Mouse (Mus musculus): ENCODE measurements around the gene Lyl1. TPM values are rescaled to one million over a fixed set of nuclear protein-coding genes. Genes with fewer than 3 reads are reported as not detected.

Lyl1 gene
- polyA plus RNA-seq, 1 experiment from 2014 or later: 12.0 TPM

DNA sequence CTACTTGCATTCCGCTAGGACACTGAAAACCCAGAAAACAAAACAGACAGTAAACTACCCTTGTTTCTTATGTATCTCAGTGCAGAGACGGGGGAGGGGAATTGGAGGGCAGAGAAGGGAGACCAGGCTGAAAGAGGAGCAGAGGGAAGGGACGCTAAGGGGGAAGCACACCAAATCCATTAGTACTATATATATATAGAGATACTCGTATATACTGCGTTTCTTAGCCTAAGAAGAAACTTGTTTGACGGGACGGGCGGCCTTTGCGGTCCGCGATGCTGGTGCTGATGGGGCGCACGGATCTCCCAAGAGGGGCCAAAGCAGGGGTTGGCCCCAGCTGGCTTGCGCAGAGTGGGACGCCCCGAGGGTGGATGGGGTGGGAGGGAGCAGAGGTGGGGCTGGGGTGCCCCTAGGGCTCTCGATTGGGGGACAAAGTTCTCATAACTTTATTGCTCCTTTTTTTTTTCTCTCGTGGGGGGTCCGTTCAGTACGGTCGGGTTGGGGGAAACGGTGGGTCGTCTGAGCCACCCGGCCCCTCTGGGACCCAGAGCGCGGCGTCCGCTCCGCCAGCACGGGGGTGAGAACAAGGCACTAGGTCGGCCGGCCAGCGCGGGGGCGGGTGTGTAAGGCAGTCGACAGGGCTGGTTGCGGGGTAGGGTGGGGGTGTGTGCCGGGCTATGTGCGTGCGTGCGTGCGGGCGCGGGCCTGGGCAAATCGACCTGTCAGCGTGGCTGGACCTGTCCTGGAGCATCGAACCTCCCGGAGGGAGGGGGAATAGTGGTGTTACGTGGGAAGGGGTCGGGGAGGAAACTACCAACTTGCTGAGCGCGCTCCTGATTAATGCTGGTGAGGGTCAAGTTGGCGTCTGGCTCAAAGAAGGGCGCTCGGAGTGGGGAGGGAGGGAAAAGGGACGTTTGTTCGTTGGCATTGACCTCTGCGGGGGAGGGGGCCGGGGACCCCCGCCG lies 3.9 kb downstream of the Lyl1 start:
- 6% methylated on average over 61 of the region's 61 CpGs for WGBS
- ATAC-seq (replicated peaks; ENCODE audit: extremely low read depth, insufficient read depth, low FRiP score): no peak
- Histone ChIP-seq H3K4me3 (ENCODE audit: low read length) (peak overlapping the region; percentile 48), H3K9ac (ENCODE audit: low read length) (peak overlapping the region; percentile 61), H3K36me3 (ENCODE audit: control insufficient read depth, insufficient read depth) (0 out of 2 replicates have a peak, but pooled peaks cover 3% of the 10 kb centered on the region), H3K4me2 (ENCODE audit: low read depth, low read length) (peak overlapping the region; percentile 58), H3K27ac (ENCODE audit: low read length) (peak overlapping the region; percentile 69), H3K27me3 (ENCODE audit: control insufficient read depth, insufficient read depth, low read length) (peaks cover 43% of the 10 kb centered on the region), H3K9me3 (replicated peaks; ENCODE audit: control insufficient read depth, low read length) (no peaks in the 10 kb centered on the region), H3K4me1 (ENCODE audit: control insufficient read depth, insufficient read depth, low read length) (peaks cover 40% of the 10 kb centered on the region)

- WGBS: 18% methylated on average over 12 of the region's 12 CpGs
- Histone ChIP-seq H3K4me2 (ENCODE audit: low read depth, low read length) (peak overlapping the region; percentile 58), H3K9ac (ENCODE audit: low read length) (peak overlapping the region; percentile 61), H3K9me3 (replicated peaks; ENCODE audit: control insufficient read depth, low read length) (no peaks in the 10 kb centered on the region), H3K27ac (ENCODE audit: low read length) (peak overlapping the region; percentile 69; the same call in 1 of the 2 replicates), H3K27me3 (ENCODE audit: control insufficient read depth, insufficient read depth, low read length) (peaks cover 43% of the 10 kb centered on the region), H3K4me3 (ENCODE audit: low read length) (peak overlapping the region; percentile 48), H3K4me1 (ENCODE audit: control insufficient read depth, insufficient read depth, low read length) (peaks cover 39% of the 10 kb centered on the region), H3K36me3 (ENCODE audit: control insufficient read depth, insufficient read depth) (0 out of 2 replicates have a peak, but pooled peaks cover 3% of the 10 kb centered on the region)
- no peak for ATAC-seq (replicated peaks; ENCODE audit: extremely low read depth, insufficient read depth, low FRiP score)
Measured at GRCm38 (mm10) chr8:84705960-84706359, 4.7 kb downstream of the Lyl1 start.

GRCm38 (mm10) chr8:84706610-84707266 lies 5.5 kb downstream of the Lyl1 start:
- Histone ChIP-seq H3K4me2 (ENCODE audit: low read depth, low read length) (peak overlapping the region; percentile 50), H3K27me3 (ENCODE audit: control insufficient read depth, insufficient read depth, low read length) (peaks cover 43% of the 10 kb centered on the region), H3K4me3 (ENCODE audit: low read length) (peak overlapping the region; percentile 32), H3K9me3 (replicated peaks; ENCODE audit: control insufficient read depth, low read length) (no peaks in the 10 kb centered on the region), H3K4me1 (ENCODE audit: control insufficient read depth, insufficient read depth, low read length) (peaks cover 34% of the 10 kb centered on the region), H3K9ac (ENCODE audit: low read length) (peak overlapping the region; percentile 53), H3K36me3 (ENCODE audit: control insufficient read depth, insufficient read depth) (0 out of 2 replicates have a peak, but pooled peaks cover 3% of the 10 kb centered on the region), H3K27ac (ENCODE audit: low read length) (peak overlapping the region; percentile 83)
- WGBS: 17% methylated on average over 44 of the region's 45 CpGs
- ATAC-seq (replicated peaks; ENCODE audit: extremely low read depth, insufficient read depth, low FRiP score): 0 out of 2 replicates have a peak, but pooled peaks have one; percentile 9

DNA sequence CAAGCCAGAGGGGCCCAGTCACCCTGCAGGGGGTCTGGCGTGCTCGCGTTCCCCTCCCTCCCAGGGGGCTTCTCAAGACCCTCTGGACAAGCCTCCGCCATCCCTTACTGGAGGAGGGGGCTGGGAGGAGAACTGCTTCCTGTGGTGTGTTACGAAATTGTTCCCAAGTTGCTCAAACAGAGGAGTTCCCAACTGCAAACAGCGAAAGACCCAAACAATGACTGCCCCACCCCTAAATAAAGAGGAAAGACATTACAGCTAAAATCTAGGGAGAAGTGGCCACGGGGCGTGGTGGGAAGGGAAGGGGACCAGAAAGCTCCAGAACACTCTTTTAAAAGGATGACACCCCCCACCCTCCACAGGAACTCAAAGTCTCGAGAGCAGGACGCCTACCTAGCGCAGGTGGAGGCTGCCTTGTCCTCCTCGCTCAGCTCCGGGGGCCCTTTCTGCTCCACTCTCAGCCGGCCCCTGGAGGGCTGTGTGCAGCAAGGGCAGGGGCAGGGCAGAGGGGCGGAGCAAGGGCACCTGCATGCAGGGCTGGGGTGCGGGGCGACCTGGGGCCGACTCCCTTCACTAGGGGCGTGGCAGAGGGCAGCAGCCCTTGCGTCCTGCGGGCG lies 6.1 kb downstream of the Lyl1 start:
- H3K9me3 ChIP-seq (replicated peaks; ENCODE audit: control insufficient read depth, low read length): no peaks in the 10 kb centered on the region
- H3K4me1 ChIP-seq (ENCODE audit: control insufficient read depth, insufficient read depth, low read length): peaks cover 33% of the 10 kb centered on the region
- 17% methylated on average over 22 of the region's 22 CpGs for WGBS
- H3K27me3 ChIP-seq (ENCODE audit: control insufficient read depth, insufficient read depth, low read length): peaks cover 41% of the 10 kb centered on the region
- H3K4me2 ChIP-seq (ENCODE audit: low read depth, low read length): peak overlapping the region; percentile 50
- peak overlapping the region; percentile 32 for H3K4me3 ChIP-seq (ENCODE audit: low read length)
- H3K27ac ChIP-seq (ENCODE audit: low read length): peak overlapping the region; percentile 83
- 0 out of 2 replicates have a peak, but pooled peaks have one; percentile 3 for ATAC-seq (replicated peaks; ENCODE audit: extremely low read depth, insufficient read depth, low FRiP score)
- H3K9ac ChIP-seq (ENCODE audit: low read length): peak overlapping the region; percentile 53
- 0 out of 2 replicates have a peak, but pooled peaks cover 3% of the 10 kb centered on the region for H3K36me3 ChIP-seq (ENCODE audit: control insufficient read depth, insufficient read depth)

DNA sequence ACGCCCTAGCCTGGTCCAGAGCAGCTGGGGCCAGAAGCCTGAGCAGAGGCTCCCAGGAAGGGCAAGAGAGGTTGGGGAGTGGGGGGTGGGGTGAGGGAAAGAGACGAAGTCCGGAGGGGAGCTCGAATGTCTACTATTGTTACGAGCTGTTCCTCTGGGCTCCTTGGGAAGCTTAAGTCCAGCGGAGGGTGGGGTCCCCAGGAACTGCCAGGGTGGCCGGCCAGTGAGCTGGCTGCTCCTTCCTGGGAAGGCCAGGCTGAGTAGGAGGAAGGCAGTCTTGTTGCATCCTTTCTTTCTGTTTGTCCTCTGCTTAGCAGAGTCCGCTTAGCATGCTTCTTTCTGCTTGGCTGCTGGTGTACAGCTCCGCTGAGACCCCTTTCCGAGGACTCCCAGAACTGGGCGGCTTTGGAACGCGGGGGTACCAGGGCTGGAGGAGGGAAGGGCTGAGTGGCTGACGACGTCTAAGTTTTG lies 6.8 kb downstream of the Lyl1 start:
- peak overlapping the region; percentile 83 for H3K27ac ChIP-seq (ENCODE audit: low read length)
- no peak for ATAC-seq (replicated peaks; ENCODE audit: extremely low read depth, insufficient read depth, low FRiP score)
- H3K4me2 ChIP-seq (ENCODE audit: low read depth, low read length): peak overlapping the region; percentile 50
- peaks cover 38% of the 10 kb centered on the region for H3K27me3 ChIP-seq (ENCODE audit: control insufficient read depth, insufficient read depth, low read length)
- H3K9ac ChIP-seq (ENCODE audit: low read length): peak overlapping the region; percentile 45; the same call in 1 of the 2 replicates
- H3K36me3 ChIP-seq (ENCODE audit: control insufficient read depth, insufficient read depth): 0 out of 2 replicates have a peak, but pooled peaks cover 3% of the 10 kb centered on the region
- WGBS: 32% methylated on average over 15 of the region's 15 CpGs
- peaks cover 37% of the 10 kb centered on the region for H3K4me1 ChIP-seq (ENCODE audit: control insufficient read depth, insufficient read depth, low read length)
- H3K4me3 ChIP-seq (ENCODE audit: low read length): peak overlapping the region; percentile 32; the same call in 1 of the 2 replicates
- H3K9me3 ChIP-seq (replicated peaks; ENCODE audit: control insufficient read depth, low read length): no peaks in the 10 kb centered on the region

GRCm38 (mm10) chr8:84708774-84709475 lies 7.7 kb downstream of the Lyl1 start:
- Histone ChIP-seq H3K4me3 (ENCODE audit: low read length) (no peak overlapping the region), H3K4me1 (ENCODE audit: control insufficient read depth, insufficient read depth, low read length) (peaks cover 40% of the 10 kb centered on the region), H3K9ac (ENCODE audit: low read length) (no peak overlapping the region), H3K4me2 (ENCODE audit: low read depth, low read length) (peak overlapping the region; percentile 50; the same call in 1 of the 2 replicates), H3K36me3 (ENCODE audit: control insufficient read depth, insufficient read depth) (0 out of 2 replicates have a peak, but pooled peaks cover 3% of the 10 kb centered on the region), H3K9me3 (replicated peaks; ENCODE audit: control insufficient read depth, low read length) (no peaks in the 10 kb centered on the region), H3K27ac (ENCODE audit: low read length) (no peak overlapping the region), H3K27me3 (ENCODE audit: control insufficient read depth, insufficient read depth, low read length) (peaks cover 32% of the 10 kb centered on the region)
- peak; percentile 40 for ATAC-seq (replicated peaks; ENCODE audit: extremely low read depth, insufficient read depth, low FRiP score)
- WGBS: 20% methylated on average over 12 of the region's 12 CpGs

- H3K9ac ChIP-seq (ENCODE audit: low read length): 0 out of 2 replicates have a peak overlapping the region, but pooled peaks have one; percentile 28
- no peak overlapping the region for H3K4me2 ChIP-seq (ENCODE audit: low read depth, low read length)
- no peak for ATAC-seq (replicated peaks; ENCODE audit: extremely low read depth, insufficient read depth, low FRiP score)
- no peak overlapping the region for H3K4me3 ChIP-seq (ENCODE audit: low read length)
- H3K9me3 ChIP-seq (replicated peaks; ENCODE audit: control insufficient read depth, low read length): no peaks in the 10 kb centered on the region
- H3K27me3 ChIP-seq (ENCODE audit: control insufficient read depth, insufficient read depth, low read length): peaks cover 25% of the 10 kb centered on the region
- WGBS: 98% methylated on average over 1 of the region's 1 CpGs
- H3K36me3 ChIP-seq (ENCODE audit: control insufficient read depth, insufficient read depth): 0 out of 2 replicates have a peak, but pooled peaks cover 3% of the 10 kb centered on the region
- peaks cover 35% of the 10 kb centered on the region for H3K4me1 ChIP-seq (ENCODE audit: control insufficient read depth, insufficient read depth, low read length)
- no peak overlapping the region; the same call in 1 of the 2 replicates for H3K27ac ChIP-seq (ENCODE audit: low read length)
Measured at GRCm38 (mm10) chr8:84709931-84710330, 8.7 kb downstream of the Lyl1 start.

GRCm38 (mm10) chr8:84711312-84711711 lies 10.1 kb downstream of the Lyl1 start:
- 49% methylated on average over 3 of the region's 3 CpGs for WGBS
- Histone ChIP-seq H3K4me3 (ENCODE audit: low read length) (no peak overlapping the region), H3K36me3 (ENCODE audit: control insufficient read depth, insufficient read depth) (0 out of 2 replicates have a peak, but pooled peaks cover 3% of the 10 kb centered on the region), H3K27me3 (ENCODE audit: control insufficient read depth, insufficient read depth, low read length) (peaks cover 22% of the 10 kb centered on the region), H3K9ac (ENCODE audit: low read length) (peak overlapping the region; percentile 20; the same call in 1 of the 2 replicates), H3K9me3 (replicated peaks; ENCODE audit: control insufficient read depth, low read length) (no peaks in the 10 kb centered on the region), H3K27ac (ENCODE audit: low read length) (peak overlapping the region; percentile 77), H3K4me1 (ENCODE audit: control insufficient read depth, insufficient read depth, low read length) (peaks cover 27% of the 10 kb centered on the region), H3K4me2 (ENCODE audit: low read depth, low read length) (no peak overlapping the region)
- ATAC-seq (replicated peaks; ENCODE audit: extremely low read depth, insufficient read depth, low FRiP score): no peak
